Mouse (Mus musculus) heart, adult 2 months (tissue): ENCODE results near the gene Rnaseh2a.
A peak's percentile ranks its signal among the peaks of the same experiment; 100 is the strongest.

Experiments used
- CTCF ChIP-seq: fragments of 200-600 bp; IDR thresholded peaks from 2 replicates; pipeline ENCODE4 v1.8.1; 2022; ENCODE audit warnings: antibody characterized with exemption, mild to moderate bottlenecking, moderate library complexity
- EP300 ChIP-seq: fragments of 200-500 bp; IDR thresholded peaks from 2 replicates; pipeline ENCODE4 v1.6.1; 2011; ENCODE audit warnings: low read depth, low read length, control low read depth; ENCODE audit not compliant: insufficient read depth
- POLR2A ChIP-seq: fragments of 200-500 bp; IDR thresholded peaks from 2 replicates; pipeline ENCODE4 v1.6.1; 2011; ENCODE audit warnings: mild to moderate bottlenecking, low read depth, low read length, control low read depth; ENCODE audit not compliant: insufficient read depth

- TF ChIP-seq POLR2A (no peak), EP300 (no peak), CTCF (peak; percentile 35)
These were observed 22.9 kb downstream of the Rnaseh2a start, which contains the start of gene Rtbdn for GRCm38 (mm10) chr8:84946528-84947240.
